Mouse (Mus musculus) forebrain, embryonic 15.5 days (tissue): ENCODE results near the gene Hmcn2. TPM values are rescaled to one million over a fixed set of nuclear protein-coding genes. Genes with fewer than 3 reads are reported as not detected.

Source experiments
- polyA plus RNA-seq: library from polyadenylated mRNA; unstranded; fragments of >200 nt; fragmentation: Nextera tagmentation; extraction: Ambion mirVana; gene quantifications from 2 replicates; pipeline ENCODE4 v1.2.1, GENCODE M21; 2015

Gene Hmcn2
- polyA plus RNA-seq, 1 experiment from 2014 or later = 0.19 TPM

Other genes starting within 250 kb of the Hmcn2 start
- 16.5 and 19.4 TPM in 2 replicates for gene Fnbp1, start 172.4 kb upstream of the Hmcn2 start, polyA plus RNA-seq
- 36.7 and 37.3 TPM in 2 replicates for gene Gpr107, start 162.1 kb upstream of the Hmcn2 start, polyA plus RNA-seq
- gene Ncs1, start 68.6 kb upstream of the Hmcn2 start, polyA plus RNA-seq = 115 and 116 TPM in 2 replicates
- gene Ass1, start 155.8 kb downstream of the Hmcn2 start, polyA plus RNA-seq = 4.5 and 6.3 TPM in 2 replicates